Mouse (Mus musculus) intestine, postnatal 0 days (tissue): ENCODE measurements around the gene Clec2e. TPM values are rescaled to one million over a fixed set of nuclear protein-coding genes. Genes with fewer than 3 reads are reported as not detected.
"Not testable (repeated sequence)": the region's sequence is repeated elsewhere in the genome, so short reads cannot be mapped to it uniquely, and the experiment has no call there.

Source experiments
- ATAC-seq: fragments of 200-750 bp; cut with Nextera tagmentation; 2 replicates; pipeline ENCODE4 v1.8.0; 2017; ENCODE audit warnings: mild to moderate bottlenecking, moderate TSS enrichment, moderate library complexity
- H3K27ac ChIP-seq: fragments of 300-500 bp; sonication (generic); 2 replicates; pipeline ENCODE4 v1.5.1; 2014; ENCODE audit warnings: mild to moderate bottlenecking, low read depth, low read length, moderate library complexity
- H3K27me3 ChIP-seq: fragments of 300-500 bp; sonication (generic); replicated peaks from 2 replicates; pipeline ENCODE4 v1.6.1; 2014; ENCODE audit warnings: low read length, mixed read lengths; ENCODE audit not compliant: control insufficient read depth, insufficient read depth
- H3K36me3 ChIP-seq: fragments of 300-500 bp; sonication (generic); 2 replicates; pipeline ENCODE4 v1.6.1; 2014; ENCODE audit warnings: mild to moderate bottlenecking, moderate library complexity; ENCODE audit not compliant: control insufficient read depth, insufficient read depth
- H3K4me1 ChIP-seq: fragments of 300-500 bp; sonication (generic); replicated peaks from 2 replicates; pipeline ENCODE4 v1.6.1; 2014; ENCODE audit warnings: antibody characterized with exemption, low read length, mixed read lengths; ENCODE audit not compliant: control insufficient read depth, insufficient read depth
- H3K4me2 ChIP-seq: fragments of 300-500 bp; sonication (generic); replicated peaks from 2 replicates; pipeline ENCODE4 v1.6.1; 2014; ENCODE audit warnings: low read depth, mild to moderate bottlenecking, moderate library complexity
- H3K4me3 ChIP-seq: fragments of 300-500 bp; sonication (generic); 2 replicates; pipeline ENCODE4 v1.5.1; 2014; ENCODE audit warnings: low read depth, low read length
- H3K9ac ChIP-seq: fragments of 300-500 bp; sonication (generic); 2 replicates; pipeline ENCODE4 v1.6.1; 2014; ENCODE audit warnings: mild to moderate bottlenecking, low read depth, low read length
- H3K9me3 ChIP-seq: fragments of 300-500 bp; sonication (generic); 2 replicates; pipeline ENCODE4 v1.6.1; 2016; ENCODE audit warnings: mixed run types; ENCODE audit not compliant: control insufficient read depth
- CTCF ChIP-seq: sonication (generic); IDR thresholded peaks from 2 replicates; pipeline ENCODE4 v1.5.1; 2016; ENCODE audit warnings: low read depth, mild to moderate bottlenecking, control low read depth, antibody characterized with exemption, moderate library complexity
- WGBS: fragments of 180-500 bp; shearing (Covaris S2); extraction: QIAGEN DNeasy Blood & Tissue Kit; methylation state at CpG from one replicate; pipeline ENCODE4 v1.1.7; 2014; 5-methylcytosine and 5-hydroxymethylcytosine counted together
- polyA plus RNA-seq: library from polyadenylated mRNA; unstranded; fragments of >200 nt; fragmentation: Nextera tagmentation; extraction: Ambion mirVana; gene quantifications from 2 replicates; pipeline ENCODE4 v1.2.1, GENCODE M21; 2015

Clec2e gene
- 76.4 and 89.8 TPM in 2 replicates for polyA plus RNA-seq

DNA sequence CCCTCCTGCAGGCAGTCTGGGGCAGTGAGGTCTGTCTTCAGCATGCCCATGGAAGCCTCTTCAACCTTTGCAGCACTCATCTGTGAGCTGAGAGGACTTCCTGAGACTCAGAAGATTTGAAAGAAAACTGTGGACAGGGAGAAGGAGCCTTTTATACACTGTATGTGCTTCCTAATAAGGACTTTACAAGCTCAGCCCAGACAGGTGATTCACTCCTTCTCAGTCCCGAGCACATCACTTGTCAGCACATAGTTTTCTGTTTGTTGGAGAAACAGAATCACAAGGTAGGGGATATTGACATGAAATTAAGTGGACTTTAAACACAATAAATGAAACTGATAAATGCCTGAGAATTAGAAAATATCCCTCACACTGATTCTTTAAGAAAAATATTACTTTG is at the start of gene Clec2e:
Gene Clec2e, minus strand, starts transcription at position 120 of the 400 bp plus-strand sequence.
- peak within 1 kb of the TSS; percentile 81 for H3K27ac ChIP-seq
- peak within 1 kb of the TSS; percentile 57 for H3K9ac ChIP-seq
- peak; percentile 74 for ATAC-seq
- H3K4me1 ChIP-seq, H3K9me3 ChIP-seq, H3K27me3 ChIP-seq: not testable (repeated sequence)
- peaks cover 12% of the 10 kb centered on the region; the same call in 1 of the 2 replicates for H3K36me3 ChIP-seq
- peak within 1 kb of the TSS; percentile 39 for H3K4me2 ChIP-seq
- H3K4me3 ChIP-seq: peak within 1 kb of the TSS; percentile 35
- 29% methylated on average over 1 of the region's 1 CpGs for WGBS

DNA sequence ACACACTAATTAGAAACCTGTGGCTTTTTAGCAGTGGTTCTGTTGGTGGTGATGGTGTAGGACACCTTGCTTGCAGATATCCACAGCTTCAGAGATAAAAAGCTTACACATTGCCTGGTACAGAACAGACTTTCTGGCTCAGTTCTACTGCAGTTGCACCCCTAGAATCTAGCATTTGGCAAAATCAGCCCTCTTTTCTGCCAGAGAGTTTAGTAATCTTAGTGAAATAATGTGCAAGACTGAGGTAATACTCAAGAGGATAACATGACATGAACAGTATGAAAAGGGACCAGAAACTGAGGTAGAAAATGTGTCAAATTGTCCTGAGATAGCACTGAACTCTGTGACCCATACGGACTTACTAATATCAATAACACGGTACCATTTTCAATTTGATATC is 46.1 kb upstream of the Clec2e start:
- no peak for ATAC-seq
- TF ChIP-seq CTCF: no peak
- Histone ChIP-seq H3K4me1 (no peaks in the 10 kb centered on the region), H3K36me3 (no peaks in the 10 kb centered on the region), H3K4me3 (no peak overlapping the region), H3K9ac (no peak overlapping the region), H3K27ac (no peak overlapping the region), H3K27me3 (no peaks in the 10 kb centered on the region), H3K4me2 (no peak overlapping the region), H3K9me3 (no peaks in the 10 kb centered on the region)
- over 99% methylated on average over 2 of the region's 2 CpGs for WGBS

DNA sequence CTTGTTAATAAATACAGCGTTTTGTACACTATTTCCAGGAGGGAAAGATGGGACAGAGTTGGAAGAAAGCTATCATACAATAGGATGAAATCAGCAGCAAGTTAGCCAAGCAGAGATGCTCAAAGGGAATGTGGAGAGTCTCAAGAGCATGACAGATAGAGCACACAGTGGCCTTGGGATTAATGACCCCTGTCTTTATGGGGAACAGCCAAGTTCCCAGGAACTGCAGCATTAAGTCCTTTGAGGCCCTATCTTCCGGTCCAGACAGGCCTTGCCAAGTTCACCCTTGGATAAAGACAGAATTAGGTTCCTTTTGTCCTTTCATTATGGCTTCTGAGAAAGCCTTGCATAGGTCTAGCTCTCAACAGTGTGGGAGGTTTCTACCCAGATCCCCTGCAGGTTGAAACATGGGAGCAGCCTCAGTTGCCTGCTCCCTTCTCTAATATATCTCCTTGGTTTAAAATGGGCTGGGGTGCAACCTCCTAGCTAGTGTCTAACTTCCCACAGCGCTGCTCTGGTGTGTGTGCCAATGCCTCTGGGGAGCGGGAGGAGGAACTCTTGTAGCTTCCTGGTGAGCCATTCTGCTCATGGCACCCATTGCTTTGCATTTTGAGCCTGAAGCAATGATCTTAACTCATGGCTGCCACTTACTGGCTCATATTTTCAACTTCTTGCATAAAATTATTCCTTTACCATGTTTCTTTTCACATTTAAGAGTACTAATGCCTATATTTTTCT is 32.1 kb upstream of the Clec2e start:
- no peak for ATAC-seq
- Histone ChIP-seq H3K4me3 (no peak overlapping the region), H3K4me2 (no peak overlapping the region), H3K27ac (no peak overlapping the region), H3K9me3 (no peaks in the 10 kb centered on the region), H3K27me3 (no peaks in the 10 kb centered on the region), H3K9ac (no peak overlapping the region), H3K36me3 (no peaks in the 10 kb centered on the region), H3K4me1 (no peaks in the 10 kb centered on the region)
- WGBS: 82% methylated on average over 4 of the region's 4 CpGs
- TF ChIP-seq CTCF: no peak

- Histone ChIP-seq H3K4me3 (no peak overlapping the region), H3K9ac (no peak overlapping the region), H3K4me1 (no peaks in the 10 kb centered on the region), H3K4me2 (no peak overlapping the region), H3K27ac (no peak overlapping the region), H3K27me3 (no peaks in the 10 kb centered on the region), H3K36me3 (no peaks in the 10 kb centered on the region), H3K9me3 (no peaks in the 10 kb centered on the region)
- TF ChIP-seq CTCF: no peak
- ATAC-seq: no peak
Observed at GRCm38 (mm10) chr6:129126861-129127260, 26.1 kb upstream of the Clec2e start.

DNA sequence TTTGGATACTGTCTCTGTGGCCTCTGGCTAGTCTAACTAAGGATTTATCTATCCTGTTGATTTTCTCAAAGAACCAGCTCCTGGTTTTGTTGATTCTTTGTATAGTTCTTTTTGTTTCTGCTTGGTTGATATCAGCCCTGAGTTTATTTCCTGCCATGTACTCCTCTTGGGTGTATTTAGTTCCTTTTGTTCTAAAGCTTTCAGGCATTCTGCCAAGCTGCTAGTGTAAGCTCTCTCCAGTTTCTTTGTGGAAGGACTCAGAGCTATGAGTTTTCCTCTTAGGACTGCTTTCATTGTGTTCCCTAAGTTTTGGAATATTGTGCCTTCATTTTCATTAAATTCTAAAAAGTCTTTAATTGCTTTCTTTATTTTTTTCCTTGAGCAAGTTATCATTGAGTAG is 23.8 kb upstream of the Clec2e start:
- H3K4me2 ChIP-seq, H3K9ac ChIP-seq, H3K27ac ChIP-seq, ATAC-seq, H3K4me1 ChIP-seq, H3K27me3 ChIP-seq, H3K4me3 ChIP-seq, H3K9me3 ChIP-seq, H3K36me3 ChIP-seq: not testable (repeated sequence)

DNA sequence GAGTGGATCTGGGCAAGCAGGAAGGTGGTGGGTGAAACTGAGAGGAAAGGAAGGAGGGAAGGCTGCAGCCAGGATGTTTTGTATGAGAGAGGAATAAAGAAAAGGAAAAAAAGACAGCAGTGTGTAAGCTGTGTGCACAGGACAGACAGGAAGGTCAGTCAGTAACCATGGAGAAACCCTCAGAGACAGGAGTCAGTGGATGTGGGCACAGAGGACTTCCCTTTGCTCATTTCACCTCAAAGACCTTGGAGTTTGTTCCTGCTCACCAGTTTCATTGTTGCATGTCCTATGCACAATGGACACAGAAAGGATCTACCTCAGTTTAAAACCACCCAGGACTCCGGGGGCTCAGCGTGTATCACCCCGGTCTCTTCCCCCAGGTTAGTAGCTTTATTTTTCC is 15.5 kb upstream of the Clec2e start:
- 95% methylated on average over 3 of the region's 3 CpGs for WGBS
- H3K4me3 ChIP-seq: no peak overlapping the region
- no peak overlapping the region for H3K27ac ChIP-seq
- H3K9me3 ChIP-seq: no peaks in the 10 kb centered on the region
- H3K4me2 ChIP-seq: no peak overlapping the region
- no peaks in the 10 kb centered on the region for H3K36me3 ChIP-seq
- no peaks in the 10 kb centered on the region for H3K27me3 ChIP-seq
- H3K9ac ChIP-seq: no peak overlapping the region
- ATAC-seq: no peak
- no peak for TF ChIP-seq CTCF
- peaks cover 4% of the 10 kb centered on the region; the same call in 1 of the 2 replicates for H3K4me1 ChIP-seq

GRCm38 (mm10) chr6:129114237-129114636 is 13.5 kb upstream of the Clec2e start:
- H3K9ac ChIP-seq, H3K27me3 ChIP-seq, H3K27ac ChIP-seq, H3K4me2 ChIP-seq, H3K36me3 ChIP-seq, H3K4me1 ChIP-seq, H3K9me3 ChIP-seq, H3K4me3 ChIP-seq, ATAC-seq: not testable (repeated sequence)
- WGBS: 89% methylated on average over 3 of the region's 3 CpGs
